Mouse (Mus musculus): ENCODE measurements around the gene Zfp995. TPM values are rescaled to one million over a fixed set of nuclear protein-coding genes. Genes with fewer than 3 reads are reported as not detected.

Zfp995 gene
- 40.2 TPM for polyA plus RNA-seq (2014; fragmentation: Illumina TruSeq; extraction: RNeasy Lipid Tissue Mini Kit (QIAGEN cat#74804))

DNA sequence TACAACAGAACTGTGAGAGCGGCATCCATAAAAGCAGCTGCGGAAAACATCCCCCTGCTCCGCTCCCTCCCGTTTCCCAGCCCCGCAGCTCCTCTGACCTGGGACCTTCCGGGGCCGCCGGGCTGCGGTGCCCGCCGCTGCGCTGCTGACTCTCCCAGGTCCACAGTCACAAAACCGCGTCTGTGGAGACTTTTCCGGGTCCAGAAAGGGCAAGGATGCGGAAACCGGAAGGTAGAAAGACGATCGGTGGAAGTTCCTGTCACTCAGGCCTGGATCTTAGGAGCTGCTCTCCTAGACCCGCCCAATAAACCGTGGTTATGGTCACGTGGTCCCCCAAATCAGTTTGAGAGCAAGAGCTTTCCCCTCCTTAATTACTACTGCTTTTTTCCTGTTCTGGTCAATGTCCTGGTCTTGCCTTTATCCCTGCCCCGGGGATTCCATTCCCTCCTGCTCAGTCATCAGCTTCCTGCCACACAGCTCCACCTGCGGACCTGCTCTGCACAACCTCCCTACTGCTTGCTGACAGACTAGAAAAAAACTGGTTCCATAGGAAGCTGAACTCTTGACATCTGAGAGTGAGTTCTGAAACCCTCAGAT, at the start of gene Zfp995:
Gene Zfp995, minus strand, starts transcription at position 471 of the 597 bp plus-strand sequence.

DNA sequence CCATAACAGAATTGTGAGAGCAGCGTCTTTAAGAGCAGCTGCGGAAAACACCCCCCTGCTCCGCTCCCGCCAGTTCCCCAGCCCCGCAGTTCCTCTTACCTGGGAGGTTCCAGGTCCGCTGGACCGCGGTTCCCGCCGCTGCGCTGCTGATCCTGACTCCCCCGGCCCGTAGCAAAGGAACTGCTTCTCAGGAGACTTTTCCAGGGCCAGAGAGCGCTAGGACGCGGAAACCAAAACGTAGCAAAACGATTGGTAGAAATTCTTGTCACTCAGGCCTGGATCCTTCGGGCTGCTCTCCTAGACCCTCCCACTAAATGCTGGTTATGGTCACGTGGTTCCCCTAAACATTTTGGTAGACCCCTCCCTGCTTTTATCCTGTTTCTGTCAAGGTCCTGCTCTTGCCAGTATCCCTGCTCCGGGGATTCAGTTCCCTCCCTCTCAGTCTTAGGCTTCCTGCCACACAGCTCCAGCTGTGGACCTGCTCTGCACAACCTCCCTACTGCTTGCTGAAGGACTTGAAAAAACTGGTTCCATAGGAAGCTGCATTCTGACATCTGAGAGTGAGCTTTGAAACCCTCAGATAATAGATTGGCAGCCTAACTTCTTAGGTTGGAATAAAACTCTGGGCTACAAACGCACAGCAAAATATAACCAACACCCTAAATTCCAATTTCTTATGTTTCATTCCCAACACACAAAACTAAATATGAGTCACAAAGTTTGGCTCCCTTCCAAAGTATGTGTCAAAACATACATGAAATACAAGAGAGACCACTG, 64.0 kb downstream of the Zfp995 start, which contains the start of gene Zfp820:
Gene Zfp820, minus strand, starts transcription at position 228 of the 777 bp plus-strand sequence.

Other genes with a start within 250 kb of the Zfp995 start
- 56.9 TPM for gene Gm10226, start 218.1 kb downstream of the Zfp995 start, polyA plus RNA-seq (2014; fragmentation: Illumina TruSeq; extraction: RNeasy Lipid Tissue Mini Kit (QIAGEN cat#74804))
- 45.1 TPM for gene Zfp760, start 202.2 kb downstream of the Zfp995 start, polyA plus RNA-seq (2014; fragmentation: Illumina TruSeq; extraction: RNeasy Lipid Tissue Mini Kit (QIAGEN cat#74804))
- gene Zfp229, start 179.1 kb downstream of the Zfp995 start, polyA plus RNA-seq (2014; fragmentation: Illumina TruSeq; extraction: RNeasy Lipid Tissue Mini Kit (QIAGEN cat#74804)) = 56.4 TPM
- gene Zfp820, start 64.2 kb downstream of the Zfp995 start, polyA plus RNA-seq (2014; fragmentation: Illumina TruSeq; extraction: RNeasy Lipid Tissue Mini Kit (QIAGEN cat#74804)) = 30.4 TPM
- gene Zfp942, start 52.5 kb upstream of the Zfp995 start, polyA plus RNA-seq (2014; fragmentation: Illumina TruSeq; extraction: RNeasy Lipid Tissue Mini Kit (QIAGEN cat#74804)) = 116 TPM
- gene Zfp943, start 52.6 kb upstream of the Zfp995 start, polyA plus RNA-seq (2014; fragmentation: Illumina TruSeq; extraction: RNeasy Lipid Tissue Mini Kit (QIAGEN cat#74804)) = 90.0 TPM

All from ovary, adult 10 weeks (tissue).